Comparison of ENCODE assay signal across 8 mouse cellular contexts in the genomic region with DNA sequence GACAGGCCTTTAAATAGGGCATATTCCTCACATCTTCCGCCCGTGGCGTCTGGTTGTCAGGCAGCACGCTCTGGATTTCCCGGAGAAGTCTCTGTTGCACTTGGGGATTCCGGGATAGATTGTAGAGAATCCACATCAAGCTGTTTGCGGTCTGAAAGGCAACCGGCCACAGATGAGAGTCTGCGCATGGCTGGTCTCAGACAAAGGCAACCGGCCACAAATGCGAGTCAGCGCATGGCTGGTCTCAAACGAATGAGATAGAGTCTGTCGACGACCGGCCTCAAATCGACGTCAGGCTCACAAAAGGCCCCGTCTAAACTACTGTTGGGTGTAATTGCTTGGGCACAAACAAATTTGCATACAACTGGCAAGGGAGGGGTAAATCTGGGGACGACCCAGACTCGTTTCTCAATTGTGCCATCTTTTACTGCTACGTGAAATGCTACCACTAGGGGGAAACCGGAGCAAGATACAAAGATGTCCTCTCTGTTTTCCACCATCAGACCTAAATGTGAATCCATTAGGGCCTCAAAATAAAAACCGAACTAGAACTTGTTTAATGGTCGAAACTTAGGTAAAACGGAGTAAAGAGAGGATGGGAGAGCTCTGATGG. TPM values are rescaled to one million over a fixed set of nuclear protein-coding genes. Genes with fewer than 3 reads are reported as not detected.
DNase-seq lines count a peak whose midpoint lies in the region; ATAC-seq lines count a peak whose summit lies in the region.

No protein-coding gene starts in this region.

- H3K4me2 ChIP-seq in forebrain, embryonic 14.5 days (ENCODE audit: low read length), result no peak overlapping the region
- no peak overlapping the region for H3K4me2 ChIP-seq in midbrain, embryonic 12.5 days (replicated peaks)

- peak; percentile 57 for ATAC-seq in forebrain, embryonic 14.5 days
- peak; percentile 16; the same call in 1 of the 2 replicates for ATAC-seq in midbrain, embryonic 12.5 days (ENCODE audit: low FRiP score, low read depth)

- peak; percentile 62 for DNase-seq in forebrain, embryonic 14.5 days (ENCODE audit: low spot score)
- no peak for DNase-seq in forebrain, embryonic 10.5 days (ENCODE audit: extremely low spot score, low spot score)
- DNase-seq in CD4-positive, CD25-positive, alpha-beta regulatory T cell, adult 2 months (ENCODE audit: low read depth, low spot score), result peak; percentile 56
- peak; percentile 46 for DNase-seq in embryo, embryonic 9.5 days (ENCODE audit: extremely low spot score)
- no peak for DNase-seq in spleen, postnatal 10 days (ENCODE audit: low spot score in 2 of 2)
- no peak for DNase-seq in layer of hippocampus, adult 9-10 months (ENCODE audit: low spot score)
- DNase-seq in adrenal gland, adult 18-20 months (ENCODE audit: low spot score in 2 of 2), result no peak

- H3K4me1 ChIP-seq in forebrain, embryonic 14.5 days (ENCODE audit: control insufficient read depth, insufficient read depth, low read length), result no peaks in the 10 kb centered on the region
- peaks cover 6% of the 10 kb centered on the region for H3K4me1 ChIP-seq in forebrain, embryonic 10.5 days
- peaks cover 6% of the 10 kb centered on the region; the same call in 1 of the 2 replicates for H3K4me1 ChIP-seq in midbrain, embryonic 12.5 days

- H3K36me3 ChIP-seq in forebrain, embryonic 14.5 days (ENCODE audit: control insufficient read depth, insufficient read depth, low read length), result no peaks in the 10 kb centered on the region
- no peaks in the 10 kb centered on the region for H3K36me3 ChIP-seq in forebrain, embryonic 10.5 days (replicated peaks)
- no peaks in the 10 kb centered on the region for H3K36me3 ChIP-seq in midbrain, embryonic 12.5 days

- H3K27me3 ChIP-seq in forebrain, embryonic 14.5 days (replicated peaks; ENCODE audit: control insufficient read depth, insufficient read depth, low read length), result no peaks in the 10 kb centered on the region; the same call in 1 of the 2 replicates
- H3K27me3 ChIP-seq in forebrain, embryonic 10.5 days (ENCODE audit: poor library complexity, severe bottlenecking), result peaks cover 61% of the 10 kb centered on the region
- peaks cover 17% of the 10 kb centered on the region for H3K27me3 ChIP-seq in midbrain, embryonic 12.5 days

- H3K9ac ChIP-seq in forebrain, embryonic 14.5 days (ENCODE audit: low read length), result no peak overlapping the region
- H3K9ac ChIP-seq in midbrain, embryonic 12.5 days (replicated peaks), result no peak overlapping the region

- no peaks in the 10 kb centered on the region for H3K9me3 ChIP-seq in forebrain, embryonic 14.5 days (replicated peaks; ENCODE audit: control insufficient read depth, low read length)
- H3K9me3 ChIP-seq in forebrain, embryonic 10.5 days, result no peaks in the 10 kb centered on the region
- H3K9me3 ChIP-seq in midbrain, embryonic 12.5 days, result no peaks in the 10 kb centered on the region

- no peak overlapping the region for H3K27ac ChIP-seq in forebrain, embryonic 14.5 days (ENCODE audit: low read depth, low read length)
- H3K27ac ChIP-seq in forebrain, embryonic 10.5 days, result no peak overlapping the region
- H3K27ac ChIP-seq in midbrain, embryonic 12.5 days (replicated peaks), result 0 out of 2 replicates have a peak overlapping the region, but pooled peaks have one; percentile 20

- no peak overlapping the region for H3K4me3 ChIP-seq in forebrain, embryonic 14.5 days (ENCODE audit: low read depth, low read length)
- no peak overlapping the region for H3K4me3 ChIP-seq in forebrain, embryonic 10.5 days
- no peak overlapping the region for H3K4me3 ChIP-seq in midbrain, embryonic 12.5 days

- WGBS in forebrain, embryonic 14.5 days, result 49% methylated on average over 26 of the region's 26 CpGs
- WGBS in forebrain, embryonic 10.5 days, result 57% methylated on average over 26 of the region's 26 CpGs
- WGBS in midbrain, embryonic 12.5 days, result 53% methylated on average over 26 of the region's 26 CpGs

RNA-seq across cellular contexts. Expression of gene Pfdn4, which starts 8.2 kb away (rescaled TPM):
- 128 and 139 TPM in 2 replicates for polyA plus RNA-seq in forebrain, embryonic 14.5 days (2014; fragmentation: Nextera tagmentation; extraction: Ambion mirVana)
- 94.0 and 98.9 TPM in 2 replicates for polyA plus RNA-seq in forebrain, embryonic 10.5 days (2016; fragmentation: Nextera tagmentation; extraction: Ambion mirVana)
- polyA plus RNA-seq in midbrain, embryonic 12.5 days (2016; fragmentation: Nextera tagmentation; extraction: Ambion mirVana), result 120 and 136 TPM in 2 replicates
- total RNA-seq in adrenal gland, adult 18-20 months (2021), result 10 to 100 TPM; 17.7 to 19.4 TPM

RNA-seq across cellular contexts. Expression of gene Cyp24a1, which starts 8.9 kb away (rescaled TPM):
- polyA plus RNA-seq in forebrain, embryonic 14.5 days (2014; fragmentation: Nextera tagmentation; extraction: Ambion mirVana), result not detected in 2 replicates
- 0.05 TPM in 1 of 2 replicates, not detected in the other for polyA plus RNA-seq in forebrain, embryonic 10.5 days (2016; fragmentation: Nextera tagmentation; extraction: Ambion mirVana)
- 0.08 TPM in 1 of 2 replicates, not detected in the other for polyA plus RNA-seq in midbrain, embryonic 12.5 days (2016; fragmentation: Nextera tagmentation; extraction: Ambion mirVana)
- total RNA-seq in adrenal gland, adult 18-20 months (2021), result not detected

Comparison
In these comparisons a context has a peak if more than half of its experiments do, and no peak if none do; other contexts are left out.
1. DNase-seq: peak in forebrain, embryonic 14.5 days (single experiment), CD4-positive, CD25-positive, alpha-beta regulatory T cell, adult 2 months (single experiment) and embryo, embryonic 9.5 days (single experiment); none in forebrain, embryonic 10.5 days (single experiment), spleen, postnatal 10 days (0 of 2), layer of hippocampus, adult 9-10 months (single experiment) and adrenal gland, adult 18-20 months (0 of 2).